Mouse (Mus musculus): ENCODE results near the gene Frmd8. TPM values are rescaled to one million over a fixed set of nuclear protein-coding genes. Genes with fewer than 3 reads are reported as not detected.
A peak's percentile ranks its signal among the peaks of the same experiment; 100 is the strongest.

The Frmd8 gene
- polyA plus RNA-seq, 1 experiment from 2014 or later: 20.6 TPM

DNA sequence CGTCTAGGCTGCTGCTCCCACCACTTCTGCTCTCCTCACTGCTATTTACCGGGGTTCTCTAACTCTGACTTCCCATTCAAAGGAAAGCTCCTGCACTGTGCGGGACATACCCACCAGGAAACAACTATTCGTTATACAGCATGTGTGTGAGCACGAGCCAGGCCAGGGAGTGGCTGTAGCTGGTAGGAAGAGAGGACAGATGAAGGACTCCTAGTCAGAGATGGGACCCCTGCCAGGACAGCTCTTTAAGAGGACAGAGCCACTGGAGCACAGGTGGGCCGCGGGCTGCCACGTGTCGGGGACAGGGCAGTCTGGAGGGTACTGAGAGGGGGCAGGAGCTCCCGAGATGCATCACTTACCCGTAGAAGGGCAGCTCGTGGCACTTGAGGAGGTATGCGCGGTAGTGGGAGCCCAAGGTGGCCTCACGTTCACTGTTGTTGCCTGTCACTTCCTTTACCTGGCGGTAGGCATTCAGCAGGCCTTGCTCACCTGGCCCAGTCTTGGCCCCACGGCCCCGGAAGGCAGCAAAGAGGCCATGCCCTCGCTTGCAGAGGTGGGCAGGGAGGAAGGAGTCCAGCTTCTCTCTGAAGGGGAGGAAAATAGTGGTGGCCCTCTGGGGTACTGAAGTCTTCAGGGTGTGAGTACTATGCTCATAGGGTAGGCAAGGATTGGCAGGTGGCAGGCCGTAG, 10.2 kb downstream of the Frmd8 start:
- DNase-seq (ENCODE audit: low spot score) (no peak), ATAC-seq (ENCODE audit: low read depth) (no peak)
- Histone ChIP-seq H3K27ac (replicated peaks; ENCODE audit: low read depth, low read length) (no peak overlapping the region), H3K27me3 (replicated peaks; ENCODE audit: control insufficient read depth, insufficient read depth, low read length) (no peaks in the 10 kb centered on the region), H3K4me3 (ENCODE audit: low read depth, low read length) (no peak overlapping the region), H3K9me3 (ENCODE audit: control insufficient read depth, low read length) (0 out of 2 replicates have a peak, but pooled peaks cover 3% of the 10 kb centered on the region), H3K36me3 (ENCODE audit: control insufficient read depth, insufficient read depth, low read length) (peaks cover 86% of the 10 kb centered on the region), H3K4me1 (ENCODE audit: control insufficient read depth, insufficient read depth, low read length) (no peaks in the 10 kb centered on the region), H3K9ac (ENCODE audit: low read depth, low read length) (no peak overlapping the region; the same call in 1 of the 2 replicates), H3K4me2 (ENCODE audit: low read depth, low read length) (no peak overlapping the region)
- 91% methylated on average over 20 of the region's 20 CpGs for WGBS

DNA sequence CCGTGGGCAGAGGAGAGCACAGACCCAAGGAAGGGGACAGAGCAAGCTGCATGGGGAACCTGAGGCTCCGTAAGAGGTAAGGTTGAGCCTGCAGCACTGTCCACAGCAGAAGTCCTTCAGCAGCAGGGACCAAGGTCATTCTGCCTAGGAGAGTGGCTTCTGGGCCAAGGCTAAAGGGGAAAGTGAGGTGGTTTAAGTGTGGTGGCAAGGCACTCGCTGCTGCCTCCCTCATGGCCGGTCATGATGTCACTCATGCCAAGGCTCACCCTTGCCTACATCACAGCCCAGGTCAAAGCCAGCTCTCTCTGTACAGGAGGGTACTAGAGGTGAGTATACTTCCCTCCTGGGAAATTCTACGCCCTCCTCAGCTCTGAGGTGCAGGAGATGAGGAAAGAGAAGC, 11.3 kb downstream of the Frmd8 start:
- Histone ChIP-seq H3K4me2 (ENCODE audit: low read depth, low read length) (no peak overlapping the region), H3K36me3 (ENCODE audit: control insufficient read depth, insufficient read depth, low read length) (peaks cover 91% of the 10 kb centered on the region), H3K4me3 (ENCODE audit: low read depth, low read length) (no peak overlapping the region), H3K4me1 (ENCODE audit: control insufficient read depth, insufficient read depth, low read length) (no peaks in the 10 kb centered on the region), H3K9ac (ENCODE audit: low read depth, low read length) (no peak overlapping the region), H3K27ac (replicated peaks; ENCODE audit: low read depth, low read length) (no peak overlapping the region), H3K9me3 (ENCODE audit: control insufficient read depth, low read length) (0 out of 2 replicates have a peak, but pooled peaks cover 3% of the 10 kb centered on the region), H3K27me3 (replicated peaks; ENCODE audit: control insufficient read depth, insufficient read depth, low read length) (no peaks in the 10 kb centered on the region)
- WGBS: 96% methylated on average over 5 of the region's 5 CpGs
- no peak for ATAC-seq (ENCODE audit: low read depth)
- DNase-seq (ENCODE audit: low spot score): no peak

DNA sequence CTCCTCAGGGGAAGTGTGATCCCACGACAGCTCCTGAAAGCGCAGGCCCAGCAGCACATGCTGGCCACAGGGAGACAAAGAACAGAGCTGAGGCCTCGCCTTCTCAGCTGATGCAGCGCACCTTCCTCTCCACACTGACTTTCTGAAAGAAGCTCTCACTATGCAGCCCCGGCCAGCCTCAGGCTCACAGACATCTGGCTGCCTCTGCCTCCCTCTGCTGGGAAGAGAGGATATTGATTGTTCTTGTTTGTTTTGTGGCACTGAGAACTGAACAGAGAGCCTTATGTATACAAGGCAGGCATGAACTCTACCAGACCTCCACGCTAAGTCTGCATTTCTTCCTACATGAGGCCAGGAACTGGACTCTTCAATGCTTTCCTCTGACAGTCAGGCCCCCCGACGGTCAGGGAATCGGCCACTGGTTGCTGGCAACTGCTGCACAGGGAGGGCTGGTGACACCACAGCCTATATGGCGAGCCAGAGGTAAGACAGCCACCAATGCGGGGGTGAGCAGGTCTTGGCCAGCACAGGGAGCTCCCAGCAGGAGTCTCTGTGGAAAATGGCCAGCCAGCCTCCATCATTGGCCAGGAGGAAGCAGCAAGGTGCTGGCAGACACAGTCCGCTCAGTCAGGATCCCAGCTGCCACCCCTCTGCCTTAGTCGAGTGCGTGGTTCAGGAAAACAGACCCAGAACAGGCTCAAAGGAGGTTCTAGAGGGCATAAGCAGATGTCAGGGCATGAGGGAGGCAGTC, 12.6 kb downstream of the Frmd8 start:
- 96% methylated on average over 14 of the region's 14 CpGs for WGBS
- no peak overlapping the region for H3K27ac ChIP-seq (replicated peaks; ENCODE audit: low read depth, low read length)
- 0 out of 2 replicates have a peak, but pooled peaks cover 3% of the 10 kb centered on the region for H3K9me3 ChIP-seq (ENCODE audit: control insufficient read depth, low read length)
- no peak overlapping the region for H3K9ac ChIP-seq (ENCODE audit: low read depth, low read length)
- no peak overlapping the region for H3K4me2 ChIP-seq (ENCODE audit: low read depth, low read length)
- no peaks in the 10 kb centered on the region for H3K4me1 ChIP-seq (ENCODE audit: control insufficient read depth, insufficient read depth, low read length)
- H3K36me3 ChIP-seq (ENCODE audit: control insufficient read depth, insufficient read depth, low read length): peaks cover 91% of the 10 kb centered on the region
- H3K4me3 ChIP-seq (ENCODE audit: low read depth, low read length): no peak overlapping the region
- ATAC-seq (ENCODE audit: low read depth): no peak
- no peaks in the 10 kb centered on the region for H3K27me3 ChIP-seq (replicated peaks; ENCODE audit: control insufficient read depth, insufficient read depth, low read length)
- no peak for DNase-seq (ENCODE audit: low spot score)

DNA sequence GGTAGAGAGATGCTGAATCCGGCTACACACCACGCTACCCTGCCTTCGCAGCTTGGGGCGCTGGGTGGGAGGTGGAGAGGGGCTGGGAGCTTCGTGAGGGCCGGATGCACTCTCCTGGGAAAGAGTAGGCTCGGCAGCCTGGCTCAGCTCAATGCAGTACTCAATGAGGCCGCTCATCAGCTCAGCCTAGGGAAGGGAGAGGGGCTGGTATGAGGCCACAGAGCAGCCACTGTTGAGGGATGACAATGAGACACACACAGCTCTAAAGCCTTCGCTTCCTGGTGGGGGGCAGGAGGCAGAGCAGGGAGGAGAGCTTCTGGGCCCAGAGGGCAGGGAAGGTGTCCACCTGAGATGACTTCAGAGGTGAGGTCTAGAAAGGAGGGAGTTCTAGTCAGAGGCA, 18.5 kb downstream of the Frmd8 start:
- ATAC-seq (ENCODE audit: low read depth) (no peak), DNase-seq (ENCODE audit: low spot score) (no peak)
- H3K4me1 ChIP-seq (ENCODE audit: control insufficient read depth, insufficient read depth, low read length): no peaks in the 10 kb centered on the region
- no peak overlapping the region for H3K9ac ChIP-seq (ENCODE audit: low read depth, low read length)
- H3K4me2 ChIP-seq (ENCODE audit: low read depth, low read length): no peak overlapping the region
- 66% methylated on average over 9 of the region's 9 CpGs for WGBS
- H3K27me3 ChIP-seq (replicated peaks; ENCODE audit: control insufficient read depth, insufficient read depth, low read length): no peaks in the 10 kb centered on the region
- no peaks in the 10 kb centered on the region for H3K9me3 ChIP-seq (ENCODE audit: control insufficient read depth, low read length)
- H3K27ac ChIP-seq (replicated peaks; ENCODE audit: low read depth, low read length): no peak overlapping the region
- peaks cover 75% of the 10 kb centered on the region for H3K36me3 ChIP-seq (ENCODE audit: control insufficient read depth, insufficient read depth, low read length)
- no peak overlapping the region for H3K4me3 ChIP-seq (ENCODE audit: low read depth, low read length)

DNA sequence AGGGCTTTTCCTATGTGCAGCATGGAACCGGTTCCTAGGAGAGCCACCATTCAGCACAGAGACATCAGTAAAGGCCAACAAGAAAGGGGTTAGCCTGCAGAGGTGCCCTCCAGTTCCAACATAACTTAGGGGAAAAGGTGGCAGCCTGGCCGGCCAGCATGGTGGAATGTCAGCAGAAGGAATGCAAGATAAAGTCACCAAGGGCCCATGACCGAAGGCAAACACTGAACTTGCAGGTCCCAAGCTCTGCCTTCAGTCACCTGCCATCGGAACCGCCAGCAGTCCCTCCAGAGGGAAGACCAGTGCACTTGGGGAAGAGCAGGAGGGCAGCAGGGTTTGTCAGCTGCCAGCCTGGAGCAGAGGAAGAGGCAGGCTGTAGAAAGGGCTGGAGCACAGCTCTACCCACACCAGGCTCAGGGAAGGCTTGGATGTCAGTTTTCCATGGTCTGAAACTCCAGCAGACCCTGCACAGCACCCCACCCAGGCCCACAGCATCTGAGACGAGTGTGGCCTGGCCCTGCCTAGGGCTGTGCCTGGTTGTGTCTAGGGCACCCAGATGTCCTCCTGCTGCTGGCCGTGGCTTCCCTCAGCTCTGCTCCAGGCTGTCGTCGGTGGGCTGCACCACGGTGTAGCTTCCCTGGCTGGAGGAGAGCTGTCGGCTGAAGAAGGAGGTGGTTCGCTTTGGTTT, 22.9 kb downstream of the Frmd8 start:
- Histone ChIP-seq H3K4me1 (ENCODE audit: control insufficient read depth, insufficient read depth, low read length) (peaks cover 29% of the 10 kb centered on the region), H3K27me3 (replicated peaks; ENCODE audit: control insufficient read depth, insufficient read depth, low read length) (no peaks in the 10 kb centered on the region), H3K4me3 (ENCODE audit: low read depth, low read length) (no peak overlapping the region), H3K9me3 (ENCODE audit: control insufficient read depth, low read length) (no peaks in the 10 kb centered on the region), H3K9ac (ENCODE audit: low read depth, low read length) (0 out of 2 replicates have a peak overlapping the region, but pooled peaks have one; percentile 37), H3K4me2 (ENCODE audit: low read depth, low read length) (no peak overlapping the region), H3K36me3 (ENCODE audit: control insufficient read depth, insufficient read depth, low read length) (peaks cover 38% of the 10 kb centered on the region), H3K27ac (replicated peaks; ENCODE audit: low read depth, low read length) (no peak overlapping the region; the same call in 1 of the 2 replicates)
- DNase-seq (ENCODE audit: low spot score): no peak
- 87% methylated on average over 12 of the region's 12 CpGs for WGBS
- ATAC-seq (ENCODE audit: low read depth): no peak

DNA sequence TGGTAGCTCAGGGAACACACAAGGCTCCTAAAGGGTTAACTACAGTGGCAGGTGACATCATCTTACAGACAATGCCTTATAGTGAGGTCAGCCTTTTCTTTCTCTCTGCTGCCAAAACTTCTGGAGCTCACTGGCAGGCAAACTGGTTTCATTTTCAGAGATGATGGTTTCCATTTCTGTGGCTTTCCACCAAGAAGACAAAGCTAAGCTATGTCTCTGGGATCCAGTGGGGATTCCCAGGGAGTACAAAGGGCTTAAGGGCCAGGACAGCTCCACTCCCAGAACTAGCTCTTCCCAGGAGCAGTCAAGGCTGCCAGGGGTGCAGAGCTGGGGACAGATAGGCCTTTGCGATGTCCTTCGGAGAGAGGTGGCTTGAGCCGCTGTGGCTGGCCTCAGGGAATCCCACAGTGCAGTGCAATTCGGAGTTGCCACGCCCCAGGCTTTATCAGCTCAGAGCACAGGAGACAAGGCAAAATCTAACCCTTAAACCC, 23.5 kb downstream of the Frmd8 start:
- H3K36me3 ChIP-seq (ENCODE audit: control insufficient read depth, insufficient read depth, low read length): peaks cover 32% of the 10 kb centered on the region
- H3K9me3 ChIP-seq (ENCODE audit: control insufficient read depth, low read length): no peaks in the 10 kb centered on the region
- 72% methylated on average over 5 of the region's 5 CpGs for WGBS
- DNase-seq (ENCODE audit: low spot score) (no peak), ATAC-seq (ENCODE audit: low read depth) (no peak)
- no peak overlapping the region for H3K4me2 ChIP-seq (ENCODE audit: low read depth, low read length)
- H3K4me3 ChIP-seq (ENCODE audit: low read depth, low read length): no peak overlapping the region
- H3K27ac ChIP-seq (replicated peaks; ENCODE audit: low read depth, low read length): no peak overlapping the region; the same call in 1 of the 2 replicates
- H3K9ac ChIP-seq (ENCODE audit: low read depth, low read length): no peak overlapping the region
- H3K27me3 ChIP-seq (replicated peaks; ENCODE audit: control insufficient read depth, insufficient read depth, low read length): no peaks in the 10 kb centered on the region
- peaks cover 36% of the 10 kb centered on the region for H3K4me1 ChIP-seq (ENCODE audit: control insufficient read depth, insufficient read depth, low read length)

DNA sequence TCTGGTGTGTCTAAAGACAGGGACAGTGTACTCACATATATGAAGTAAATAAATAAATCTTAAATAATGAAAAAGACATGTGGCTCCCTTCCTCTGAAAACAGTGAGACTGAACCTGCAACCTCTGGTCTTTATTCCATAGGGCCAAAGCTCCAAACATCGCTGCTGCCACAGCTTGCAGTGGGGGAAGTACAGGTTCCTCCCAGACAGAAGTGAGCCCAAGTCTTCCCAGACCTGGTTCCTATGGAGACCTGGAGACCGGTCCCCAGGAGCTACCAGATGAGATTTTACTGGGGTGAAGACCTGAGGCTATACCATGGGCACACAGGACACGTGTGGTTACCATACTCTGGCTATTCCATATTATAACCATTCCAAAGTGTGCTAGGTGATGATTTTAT, 24.2 kb downstream of the Frmd8 start:
- H3K9me3 ChIP-seq (ENCODE audit: control insufficient read depth, low read length): no peaks in the 10 kb centered on the region
- H3K27ac ChIP-seq (replicated peaks; ENCODE audit: low read depth, low read length): no peak overlapping the region
- ATAC-seq (ENCODE audit: low read depth) (no peak), DNase-seq (ENCODE audit: low spot score) (no peak)
- H3K27me3 ChIP-seq (replicated peaks; ENCODE audit: control insufficient read depth, insufficient read depth, low read length): no peaks in the 10 kb centered on the region
- H3K4me2 ChIP-seq (ENCODE audit: low read depth, low read length): no peak overlapping the region
- WGBS: 82% methylated on average over 3 of the region's 3 CpGs
- H3K4me3 ChIP-seq (ENCODE audit: low read depth, low read length): no peak overlapping the region
- no peak overlapping the region for H3K9ac ChIP-seq (ENCODE audit: low read depth, low read length)
- H3K36me3 ChIP-seq (ENCODE audit: control insufficient read depth, insufficient read depth, low read length): peaks cover 25% of the 10 kb centered on the region
- H3K4me1 ChIP-seq (ENCODE audit: control insufficient read depth, insufficient read depth, low read length): peaks cover 36% of the 10 kb centered on the region

DNA sequence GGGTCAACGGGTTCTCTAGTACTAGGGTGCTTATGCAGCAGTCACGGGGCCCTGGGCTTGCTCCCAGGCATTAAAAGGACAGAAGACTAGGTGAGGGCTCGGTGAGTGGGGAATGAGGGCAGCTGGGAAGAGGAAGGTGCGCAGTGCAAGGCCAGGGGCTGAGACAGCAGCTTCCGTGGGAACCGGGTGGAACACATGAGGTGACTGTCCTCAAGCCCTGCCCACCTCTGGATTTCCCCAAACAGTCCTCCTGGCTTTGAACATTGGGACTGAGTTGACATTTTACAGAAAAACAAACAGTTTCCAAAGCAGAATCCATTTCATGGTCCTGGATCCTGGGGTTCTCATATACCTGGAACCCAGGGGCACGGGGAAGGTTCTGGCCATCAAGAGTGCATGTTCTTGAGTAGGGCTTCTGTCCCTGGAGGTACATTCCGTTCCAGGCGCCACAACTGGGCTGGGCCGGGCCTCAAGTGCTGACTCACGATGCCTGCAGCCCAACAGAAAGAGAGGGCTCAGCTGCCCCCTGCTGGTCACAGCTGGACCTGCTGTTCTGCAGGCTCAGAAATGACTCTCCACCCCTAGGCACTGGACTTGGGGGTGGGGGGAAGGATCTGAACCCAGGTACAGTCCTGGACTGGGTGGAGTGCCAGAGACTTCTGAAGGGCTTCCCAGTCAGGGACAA, 25.1 kb downstream of the Frmd8 start:
- no peak overlapping the region for H3K4me3 ChIP-seq (ENCODE audit: low read depth, low read length)
- H3K4me2 ChIP-seq (ENCODE audit: low read depth, low read length): peak overlapping the region; percentile 26; the same call in 1 of the 2 replicates
- H3K9ac ChIP-seq (ENCODE audit: low read depth, low read length): peak overlapping the region; percentile 26; the same call in 1 of the 2 replicates
- H3K27me3 ChIP-seq (replicated peaks; ENCODE audit: control insufficient read depth, insufficient read depth, low read length): no peaks in the 10 kb centered on the region
- H3K4me1 ChIP-seq (ENCODE audit: control insufficient read depth, insufficient read depth, low read length): peaks cover 38% of the 10 kb centered on the region
- H3K36me3 ChIP-seq (ENCODE audit: control insufficient read depth, insufficient read depth, low read length): peaks cover 16% of the 10 kb centered on the region
- 23% methylated on average over 11 of the region's 11 CpGs for WGBS
- peak; percentile 93 for DNase-seq (ENCODE audit: low spot score)
- peak; percentile 30 for ATAC-seq (ENCODE audit: low read depth)
- H3K27ac ChIP-seq (replicated peaks; ENCODE audit: low read depth, low read length): 0 out of 2 replicates have a peak overlapping the region, but pooled peaks have one; percentile 25
- H3K9me3 ChIP-seq (ENCODE audit: control insufficient read depth, low read length): no peaks in the 10 kb centered on the region

All from embryonic facial prominence, embryonic 14.5 days (tissue).